In the genomic region with DNA sequence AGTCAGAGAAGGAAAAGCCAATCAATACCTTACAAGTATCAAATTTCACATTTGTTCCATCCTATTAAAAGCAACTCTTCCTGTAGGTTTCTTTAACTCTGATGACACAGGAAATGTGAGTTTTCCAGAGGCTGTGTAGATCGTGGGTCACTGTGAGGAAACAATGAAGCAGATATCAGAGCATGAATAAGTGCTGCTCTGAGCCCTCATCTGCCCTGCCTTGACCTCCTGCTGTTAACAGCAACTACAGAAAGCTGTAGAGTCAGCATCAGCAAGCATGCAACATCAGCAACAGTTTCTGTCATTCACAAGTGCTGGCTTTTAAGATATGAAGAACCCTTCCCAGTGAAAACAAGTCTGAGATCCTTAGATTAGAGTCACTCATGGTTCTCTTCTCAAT, we compare ENCODE assay signal across 22 mouse cellular contexts.
DNase-seq lines count a peak whose midpoint lies in the region; ATAC-seq and TF ChIP-seq lines count a peak whose summit lies in the region.
"Had no signal": no experiment of that assay in that cellular context is flagged by ENCODE, and none has a peak within 500 bp of the region (broad histone marks: within the 10 kb centered on the region; RNA-seq: fewer than 3 reads in every experiment).

No protein-coding gene starts in this region.

- no peak overlapping the region for H3K4me2 ChIP-seq in liver, postnatal 0 days (ENCODE audit: low read depth, low read length)
- H3K4me2 ChIP-seq in intestine, postnatal 0 days (replicated peaks; ENCODE audit: low read depth): no peak overlapping the region
- H3K4me2 ChIP-seq in neural tube, embryonic 15.5 days: no peak overlapping the region
- H3K4me2 ChIP-seq: embryonic facial prominence, embryonic 13.5 days; embryonic facial prominence, embryonic 15.5 days; forebrain, embryonic 12.5 days had no signal

- no peak overlapping the region for H3K27ac ChIP-seq in liver, adult 2 months (replicated peaks; ENCODE audit: insufficient read depth, low read depth, low read length)
- no peak overlapping the region for H3K27ac ChIP-seq in liver, postnatal 0 days (ENCODE audit: low read depth)
- H3K27ac ChIP-seq in intestine, postnatal 0 days (ENCODE audit: low read depth, low read length): no peak overlapping the region
- H3K27ac ChIP-seq in neural tube, embryonic 15.5 days (replicated peaks): no peak overlapping the region
- H3K27ac ChIP-seq: embryonic facial prominence, embryonic 13.5 days; embryonic facial prominence, embryonic 15.5 days; forebrain, embryonic 10.5 days; forebrain, embryonic 12.5 days had no signal

- H3K9ac ChIP-seq in liver, adult 2 months (ENCODE audit: low read depth, low read length): no peak overlapping the region
- no peak overlapping the region for H3K9ac ChIP-seq in liver, postnatal 0 days (replicated peaks)
- H3K9ac ChIP-seq in intestine, postnatal 0 days (ENCODE audit: low read depth, low read length): no peak overlapping the region
- no peak overlapping the region for H3K9ac ChIP-seq in neural tube, embryonic 15.5 days (replicated peaks)
- H3K9ac ChIP-seq: embryonic facial prominence, embryonic 13.5 days; embryonic facial prominence, embryonic 15.5 days; forebrain, embryonic 12.5 days had no signal

- no peak for TF ChIP-seq EP300 in liver, postnatal 0 days (IDR thresholded peaks at IDR 0.05; ENCODE audit: low read depth)

- peak; percentile 18 for DNase-seq in liver, adult 2 months (ENCODE audit: extremely low read depth, low read depth, low spot score)
- no peak for DNase-seq in liver, postnatal 0 days
- DNase-seq in left cerebral cortex, postnatal 4 days: no peak
- DNase-seq: adrenal gland, adult 8-10 months; adrenal gland, postnatal 14 days; adrenal gland, postnatal 36 days; cerebellum, adult 11-12 months; cerebellum, adult 8-10 months; cerebellum, adult 9-11 months; cerebellum, postnatal 14 days; cerebellum, postnatal 36 days; embryo, embryonic 11 days had no signal

- peaks cover 13% of the 10 kb centered on the region for H3K4me1 ChIP-seq in liver, adult 2 months (ENCODE audit: control insufficient read depth, insufficient read depth, low read length)
- peaks cover 6% of the 10 kb centered on the region for H3K4me1 ChIP-seq in liver, postnatal 0 days (ENCODE audit: insufficient read depth)
- H3K4me1 ChIP-seq in intestine, postnatal 0 days (replicated peaks; ENCODE audit: control insufficient read depth, insufficient read depth, low read length): no peaks in the 10 kb centered on the region
- H3K4me1 ChIP-seq in neural tube, embryonic 15.5 days: peaks cover 8% of the 10 kb centered on the region

- H3K4me3 ChIP-seq in liver, adult 2 months (ENCODE audit: insufficient read depth, low read depth, low read length): no peak overlapping the region
- no peak overlapping the region for H3K4me3 ChIP-seq in liver, postnatal 0 days (ENCODE audit: low read depth, low read length)
- no peak overlapping the region for H3K4me3 ChIP-seq in intestine, postnatal 0 days (ENCODE audit: low read depth, low read length)
- no peak overlapping the region for H3K4me3 ChIP-seq in neural tube, embryonic 15.5 days (replicated peaks)
- H3K4me3 ChIP-seq: embryonic facial prominence, embryonic 13.5 days; embryonic facial prominence, embryonic 15.5 days; erythroblast, embryonic 14.5 days; forebrain, embryonic 10.5 days; forebrain, embryonic 12.5 days had no signal

- no peaks in the 10 kb centered on the region for H3K79me2 ChIP-seq in liver, adult 2 months (ENCODE audit: control insufficient read depth, insufficient read depth, low read length)

- ATAC-seq in liver, postnatal 0 days: no peak
- peak; percentile 75 for ATAC-seq in intestine, postnatal 0 days
- no peak for ATAC-seq in neural tube, embryonic 15.5 days (ENCODE audit: low FRiP score)
- ATAC-seq: activated CD4-positive, CD25-positive, alpha-beta regulatory T cell, adult 4 months; forebrain, embryonic 14.5 days; forebrain, embryonic 16.5 days had no signal

- intact Hi-C loops in left cerebral cortex, postnatal 4 days (cut with DNase I): loop anchor here (5.0 kb wide), 2 partner anchors 277 to 1222 kb away; no protein-coding TSS in a partner anchor

- H3K9me3 ChIP-seq in liver, postnatal 0 days (ENCODE audit: low read length): no peaks in the 10 kb centered on the region
- no peaks in the 10 kb centered on the region for H3K9me3 ChIP-seq in intestine, postnatal 0 days (ENCODE audit: control insufficient read depth)
- H3K9me3 ChIP-seq in neural tube, embryonic 15.5 days (replicated peaks): no peaks in the 10 kb centered on the region
- H3K9me3 ChIP-seq: embryonic facial prominence, embryonic 13.5 days; embryonic facial prominence, embryonic 15.5 days; forebrain, embryonic 10.5 days; forebrain, embryonic 12.5 days had no signal

- no peaks in the 10 kb centered on the region for H3K36me3 ChIP-seq in liver, adult 2 months (ENCODE audit: control insufficient read depth, insufficient read depth, low read length)
- no peaks in the 10 kb centered on the region for H3K36me3 ChIP-seq in liver, postnatal 0 days (replicated peaks; ENCODE audit: insufficient read depth, low read length)
- no peaks in the 10 kb centered on the region for H3K36me3 ChIP-seq in intestine, postnatal 0 days (ENCODE audit: control insufficient read depth, insufficient read depth)
- H3K36me3 ChIP-seq in neural tube, embryonic 15.5 days: no peaks in the 10 kb centered on the region
- H3K36me3 ChIP-seq: embryonic facial prominence, embryonic 13.5 days; embryonic facial prominence, embryonic 15.5 days; forebrain, embryonic 10.5 days; forebrain, embryonic 12.5 days had no signal

- no peak for TF ChIP-seq CTCF in liver, adult 2 months (IDR thresholded peaks at IDR 0.05; ENCODE audit: low read depth, low read length)
- TF ChIP-seq CTCF in liver, postnatal 0 days (IDR thresholded peaks at IDR 0.05; ENCODE audit: low read depth): no peak
- no peak for TF ChIP-seq CTCF in intestine, postnatal 0 days (IDR thresholded peaks at IDR 0.05; ENCODE audit: low read depth)

- WGBS in liver, adult 2 months: 0% methylated on average over 1 of the region's 1 CpGs
- WGBS in liver, postnatal 0 days (ENCODE audit: insufficient replicate concordance): 19% methylated on average over 1 of the region's 1 CpGs
- 11% methylated on average over 1 of the region's 1 CpGs for WGBS in intestine, postnatal 0 days
- 34% methylated on average over 1 of the region's 1 CpGs for WGBS in neural tube, embryonic 15.5 days

- H3K27me3 ChIP-seq in liver, adult 2 months (ENCODE audit: control insufficient read depth, insufficient read depth, low read length): no peaks in the 10 kb centered on the region
- no peaks in the 10 kb centered on the region for H3K27me3 ChIP-seq in liver, postnatal 0 days (ENCODE audit: insufficient read depth, low read length)
- H3K27me3 ChIP-seq in intestine, postnatal 0 days (replicated peaks; ENCODE audit: control insufficient read depth, insufficient read depth, low read length): no peaks in the 10 kb centered on the region
- H3K27me3 ChIP-seq in neural tube, embryonic 15.5 days (replicated peaks): no peaks in the 10 kb centered on the region
- H3K27me3 ChIP-seq: embryonic facial prominence, embryonic 13.5 days; embryonic facial prominence, embryonic 15.5 days; forebrain, embryonic 12.5 days had no signal

- TF ChIP-seq POLR2A in liver, adult 2 months (IDR thresholded peaks at IDR 0.05; ENCODE audit: extremely low read depth, insufficient read depth, low read length): no peak
